Mouse (Mus musculus) lung, postnatal 0 days (tissue): ENCODE data around the gene Trpv4. TPM values are rescaled to one million over a fixed set of nuclear protein-coding genes. Genes with fewer than 3 reads are reported as not detected.

Source experiments
- ATAC-seq: fragments of 200-750 bp; cut with Nextera tagmentation; 2 replicates; pipeline ENCODE4 v1.8.0; 2017; ENCODE audit warnings: moderate library complexity
- DNase-seq: peaks from one replicate; pipeline ENCODE4 v3.0.0-alpha.2; 2016; ENCODE audit warnings: low spot score
- H3K27ac ChIP-seq: fragments of 300-500 bp; sonication (generic); 2 replicates; pipeline ENCODE4 v1.5.1; 2014; ENCODE audit warnings: antibody characterized with exemption, mild to moderate bottlenecking, low read length, mixed read lengths
- H3K27me3 ChIP-seq: fragments of 300-500 bp; sonication (generic); replicated peaks from 2 replicates; pipeline ENCODE4 v1.6.1; 2014; ENCODE audit warnings: low read length, mixed read lengths; ENCODE audit not compliant: insufficient read depth
- H3K36me3 ChIP-seq: fragments of 300-500 bp; sonication (generic); 2 replicates; pipeline ENCODE4 v1.6.1; 2014; ENCODE audit warnings: low read length, mixed read lengths; ENCODE audit not compliant: insufficient read depth
- H3K4me1 ChIP-seq: fragments of 300-500 bp; sonication (generic); 2 replicates; pipeline ENCODE4 v1.6.1; 2014; ENCODE audit warnings: antibody characterized with exemption, low read depth, low read length, mixed read lengths; ENCODE audit not compliant: insufficient read depth
- H3K4me2 ChIP-seq: fragments of 300-500 bp; sonication (generic); replicated peaks from 2 replicates; pipeline ENCODE4 v1.6.1; 2014; ENCODE audit warnings: low read depth, mild to moderate bottlenecking, low read length, moderate library complexity, mixed read lengths
- H3K4me3 ChIP-seq: fragments of 300-500 bp; sonication (generic); 2 replicates; pipeline ENCODE4 v1.5.1; 2014; ENCODE audit warnings: low read depth, low read length
- H3K9ac ChIP-seq: fragments of 300-500 bp; sonication (generic); replicated peaks from 2 replicates; pipeline ENCODE4 v1.6.1; 2014; ENCODE audit warnings: low read depth, mild to moderate bottlenecking
- H3K9me3 ChIP-seq: fragments of 300-500 bp; sonication (generic); 2 replicates; pipeline ENCODE4 v1.6.1; 2016; ENCODE audit warnings: low read length, mixed read lengths
- CTCF ChIP-seq: IDR thresholded peaks from 2 replicates; pipeline ENCODE4 v1.5.1; 2016; ENCODE audit warnings: antibody characterized with exemption, mild to moderate bottlenecking
- EP300 ChIP-seq: IDR thresholded peaks from 2 replicates; pipeline ENCODE4 v1.6.1; 2016; ENCODE audit warnings: antibody characterized with exemption, mild to moderate bottlenecking, control low read depth
- WGBS: fragments of 180-500 bp; shearing (Covaris S2); extraction: QIAGEN DNeasy Blood & Tissue Kit; methylation state at CpG from one replicate; pipeline ENCODE4 v1.1.7; 2014; 5-methylcytosine and 5-hydroxymethylcytosine counted together
- polyA plus RNA-seq: library from polyadenylated mRNA; unstranded; fragments of >200 nt; fragmentation: Nextera tagmentation; extraction: Ambion mirVana; gene quantifications from 2 replicates; pipeline ENCODE4 v1.2.1, GENCODE M21; 2015

Gene Trpv4
- polyA plus RNA-seq, 1 experiment from 2014 or later: 3.4 TPM

DNA sequence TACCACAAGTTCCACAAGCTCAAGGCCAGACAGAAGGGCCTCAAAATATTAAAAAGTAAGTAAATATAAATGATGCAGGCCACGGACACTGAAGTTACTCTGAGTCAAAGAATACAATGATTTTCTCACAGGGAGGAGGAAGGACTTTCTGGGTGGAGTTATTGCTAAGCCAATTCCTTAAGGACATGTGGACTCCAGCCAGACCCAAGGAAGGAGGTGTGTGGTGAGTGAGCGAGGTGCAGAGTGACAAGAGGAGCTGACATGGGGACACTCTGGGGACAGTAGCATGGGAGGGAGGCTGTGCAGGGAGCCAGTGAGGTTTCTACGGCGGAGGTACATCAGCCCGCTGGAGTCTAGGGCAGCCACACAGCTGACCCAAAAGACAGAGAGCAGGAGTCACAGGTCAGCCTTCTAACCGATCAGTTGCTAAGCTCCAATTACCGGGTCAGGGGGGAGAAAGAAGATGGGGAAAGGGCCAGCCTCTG lies 28.5 kb upstream of the Trpv4 start:
- H3K4me2 ChIP-seq: no peak overlapping the region
- peaks cover 10% of the 10 kb centered on the region; the same call in 1 of the 2 replicates for H3K4me1 ChIP-seq
- H3K36me3 ChIP-seq: no peaks in the 10 kb centered on the region
- no peak overlapping the region for H3K9ac ChIP-seq
- H3K27ac ChIP-seq: no peak overlapping the region
- TF ChIP-seq EP300 (no peak), CTCF (no peak)
- no peak overlapping the region for H3K4me3 ChIP-seq
- no peak for ATAC-seq
- peak; percentile 44 for DNase-seq
- H3K9me3 ChIP-seq: no peaks in the 10 kb centered on the region
- 47% methylated on average over 7 of the region's 7 CpGs for WGBS
- H3K27me3 ChIP-seq: no peaks in the 10 kb centered on the region

DNA sequence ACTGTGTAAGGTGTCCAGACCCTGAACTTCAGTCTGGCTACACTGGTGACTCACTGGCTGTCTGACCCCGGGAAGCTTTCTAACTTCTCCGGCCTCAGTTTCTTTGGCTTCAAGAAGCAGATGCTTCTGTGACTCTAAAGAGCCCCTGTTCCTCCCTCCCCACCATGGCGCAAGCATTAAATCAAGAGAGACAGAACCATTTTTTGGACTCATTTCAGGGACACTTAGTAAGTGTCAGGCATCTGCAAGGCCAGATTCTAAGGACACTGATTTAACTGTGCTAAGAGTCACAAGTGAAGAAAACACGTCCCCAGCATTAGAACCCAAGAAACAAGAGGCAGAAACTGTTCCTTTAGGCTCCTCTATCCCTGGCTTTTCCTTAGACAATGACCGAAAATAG lies 27.8 kb upstream of the Trpv4 start:
- Histone ChIP-seq H3K4me2 (no peak overlapping the region), H3K36me3 (no peaks in the 10 kb centered on the region), H3K9ac (no peak overlapping the region), H3K4me1 (peaks cover 10% of the 10 kb centered on the region; the same call in 1 of the 2 replicates), H3K27me3 (no peaks in the 10 kb centered on the region), H3K4me3 (no peak overlapping the region), H3K27ac (no peak overlapping the region), H3K9me3 (no peaks in the 10 kb centered on the region)
- 79% methylated on average over 5 of the region's 5 CpGs for WGBS
- ATAC-seq (no peak), DNase-seq (no peak)
- TF ChIP-seq EP300 (no peak), CTCF (no peak)

DNA sequence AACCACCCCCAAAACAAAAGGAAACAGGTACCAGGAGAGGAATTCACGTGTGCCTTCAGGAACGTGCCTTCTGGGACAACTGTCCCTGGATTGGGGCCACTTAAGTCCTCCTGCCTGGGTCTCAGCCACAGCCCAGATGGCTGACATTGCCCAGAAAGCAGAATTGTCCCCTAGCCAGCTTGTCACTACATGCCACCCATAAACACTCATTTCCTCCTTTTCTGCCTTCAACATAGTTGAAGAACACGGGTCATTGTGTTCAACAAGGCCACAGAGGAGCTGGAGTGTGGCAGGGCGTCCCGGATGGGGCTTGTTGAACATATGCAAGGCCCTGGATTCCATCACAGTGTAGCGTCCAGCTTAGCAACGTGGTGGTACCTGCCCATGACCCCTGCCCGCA lies 23.5 kb upstream of the Trpv4 start:
- Histone ChIP-seq H3K27ac (peak overlapping the region; percentile 68), H3K9me3 (no peaks in the 10 kb centered on the region), H3K27me3 (no peaks in the 10 kb centered on the region), H3K9ac (no peak overlapping the region), H3K4me3 (no peak overlapping the region), H3K36me3 (no peaks in the 10 kb centered on the region), H3K4me2 (no peak overlapping the region), H3K4me1 (peaks cover 3% of the 10 kb centered on the region; the same call in 1 of the 2 replicates)
- TF ChIP-seq CTCF (no peak), EP300 (peak; percentile 57)
- peak; percentile 79 for ATAC-seq
- 42% methylated on average over 8 of the region's 8 CpGs for WGBS
- peak; percentile 68 for DNase-seq

DNA sequence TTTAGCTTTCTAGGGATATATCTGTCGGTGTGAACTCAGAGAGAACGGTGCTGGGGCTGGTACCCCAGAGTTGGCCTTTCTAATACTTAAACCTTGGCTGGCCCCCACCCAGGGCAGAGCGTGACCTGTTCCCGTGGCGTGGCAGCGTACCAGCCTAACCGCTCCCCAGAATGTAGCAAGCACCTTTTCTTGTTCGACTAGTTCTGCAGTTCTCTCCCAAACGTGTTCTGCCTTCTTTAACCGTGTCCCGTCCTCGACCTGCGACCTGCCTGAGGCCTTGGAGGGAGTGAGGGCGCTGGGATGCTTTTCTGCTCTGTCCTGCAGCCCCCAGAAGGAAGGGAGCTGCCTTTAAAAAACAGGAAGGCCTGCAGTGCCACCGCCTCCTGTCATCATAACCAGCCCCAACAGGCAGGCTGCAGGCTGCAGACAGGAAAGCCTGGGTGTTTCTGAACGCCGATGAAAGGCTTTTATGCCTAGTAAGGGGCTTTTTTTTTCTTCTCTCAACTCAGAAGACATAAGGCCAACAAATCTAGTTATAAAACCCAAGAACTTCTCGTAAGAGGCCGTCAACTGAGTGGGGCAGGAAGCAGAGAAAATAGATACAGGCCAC lies 22.6 kb upstream of the Trpv4 start:
- Histone ChIP-seq H3K27ac (peak overlapping the region; percentile 68), H3K4me1 (peaks cover 3% of the 10 kb centered on the region; the same call in 1 of the 2 replicates), H3K36me3 (peaks cover 3% of the 10 kb centered on the region; the same call in 1 of the 2 replicates), H3K4me2 (no peak overlapping the region), H3K9me3 (no peaks in the 10 kb centered on the region), H3K4me3 (no peak overlapping the region), H3K27me3 (no peaks in the 10 kb centered on the region), H3K9ac (0 out of 2 replicates have a peak overlapping the region, but pooled peaks have one; percentile 5)
- peak; percentile 55 for DNase-seq
- TF ChIP-seq EP300: no peak
- TF ChIP-seq CTCF: no peak
- ATAC-seq: peak; percentile 39; the same call in 1 of the 2 replicates
- 29% methylated on average over 19 of the region's 19 CpGs for WGBS

DNA sequence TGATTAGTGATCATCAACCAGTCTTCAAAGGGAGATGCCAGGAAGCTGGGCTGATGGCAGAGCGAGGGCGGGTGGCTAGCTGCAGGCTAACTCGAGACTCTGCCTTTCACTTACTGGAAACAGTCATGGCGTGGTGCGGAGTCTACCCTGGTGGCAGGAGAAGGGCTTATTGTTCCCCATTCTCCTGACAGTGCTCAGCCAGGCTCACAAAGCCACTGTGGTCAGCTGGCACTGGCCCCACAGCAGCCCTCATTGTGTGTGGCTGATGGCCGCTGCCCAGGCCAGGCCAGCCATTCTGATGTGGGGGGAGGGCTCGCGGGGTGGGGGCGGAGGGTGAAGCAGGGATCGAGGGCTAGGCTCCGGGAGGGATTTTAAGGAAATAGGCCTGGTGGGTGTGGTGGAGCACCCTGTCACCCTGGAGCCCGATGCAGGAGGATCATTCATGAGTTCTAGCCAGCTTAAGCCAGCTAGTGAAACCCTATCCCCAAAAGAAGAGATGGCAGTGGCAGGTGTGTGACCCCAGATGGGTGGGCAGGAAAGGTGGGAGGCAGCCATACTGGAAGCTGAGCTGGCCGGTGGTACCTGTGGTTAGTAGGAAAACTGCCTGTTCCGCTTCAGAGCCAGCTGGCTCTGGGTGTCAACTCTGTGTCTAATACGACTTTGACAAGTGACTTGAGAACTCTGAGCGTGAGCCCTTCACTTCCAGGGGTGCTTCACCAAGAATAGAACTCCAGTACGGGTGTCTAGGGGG lies 21.8 kb upstream of the Trpv4 start:
- TF ChIP-seq CTCF (no peak), EP300 (no peak)
- 71% methylated on average over 17 of the region's 17 CpGs for WGBS
- H3K4me3 ChIP-seq: no peak overlapping the region
- no peak overlapping the region for H3K4me2 ChIP-seq
- peak overlapping the region; percentile 68 for H3K27ac ChIP-seq
- peaks cover 3% of the 10 kb centered on the region; the same call in 1 of the 2 replicates for H3K36me3 ChIP-seq
- H3K4me1 ChIP-seq: peaks cover 3% of the 10 kb centered on the region; the same call in 1 of the 2 replicates
- H3K9ac ChIP-seq: 0 out of 2 replicates have a peak overlapping the region, but pooled peaks have one; percentile 5
- H3K9me3 ChIP-seq: no peaks in the 10 kb centered on the region
- no peaks in the 10 kb centered on the region for H3K27me3 ChIP-seq
- DNase-seq (no peak), ATAC-seq (no peak)

DNA sequence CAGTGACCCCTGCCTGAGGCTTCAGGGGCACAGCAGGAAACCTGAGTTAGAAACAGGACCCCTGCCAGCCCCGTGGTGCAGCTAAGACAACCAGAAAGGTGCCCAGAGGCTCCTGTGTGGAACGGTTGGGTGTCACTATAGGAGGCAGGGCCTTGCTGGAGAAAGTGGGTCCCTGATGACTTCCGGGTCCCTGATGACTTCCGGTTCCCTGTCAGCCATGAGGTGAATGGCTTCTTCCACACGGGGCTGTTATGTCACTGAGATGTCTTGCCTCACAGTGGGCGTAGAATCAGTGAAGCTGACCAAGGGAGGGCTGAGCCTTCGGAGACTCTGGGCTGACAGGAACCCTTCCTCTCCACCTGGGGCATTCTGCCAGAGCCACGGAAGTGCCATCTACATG lies 16.4 kb upstream of the Trpv4 start:
- Histone ChIP-seq H3K27ac (no peak overlapping the region), H3K4me3 (no peak overlapping the region), H3K4me1 (no peaks in the 10 kb centered on the region), H3K9ac (no peak overlapping the region), H3K9me3 (no peaks in the 10 kb centered on the region), H3K27me3 (no peaks in the 10 kb centered on the region), H3K36me3 (peaks cover 8% of the 10 kb centered on the region; the same call in 1 of the 2 replicates), H3K4me2 (no peak overlapping the region)
- WGBS: 81% methylated on average over 8 of the region's 8 CpGs
- no peak for ATAC-seq
- DNase-seq: no peak
- no peak for TF ChIP-seq CTCF
